ENCODE assay signal across 9 mouse cellular contexts in genomic region chr16:91224481-91225232, GRCm38 (mm10). TPM values are rescaled to one million over a fixed set of nuclear protein-coding genes. Genes with fewer than 3 reads are reported as not detected.
DNase-seq lines count a peak whose midpoint lies in the region; ATAC-seq and TF ChIP-seq lines count a peak whose summit lies in the region.
"Had no signal": no experiment of that assay in that cellular context is flagged by ENCODE, and none has a peak within 500 bp of the region (broad histone marks: within the 10 kb centered on the region; RNA-seq: fewer than 3 reads in every experiment).

No protein-coding gene starts in this region.

- peak overlapping the region; percentile 51 for H3K4me3 ChIP-seq in forebrain, embryonic 10.5 days
- peak overlapping the region; percentile 34 for H3K4me3 ChIP-seq in limb, embryonic 15.5 days
- H3K4me3 ChIP-seq in stomach, embryonic 15.5 days (replicated peaks), result peak overlapping the region; percentile 27
- no peak overlapping the region for H3K4me3 ChIP-seq in thymus, adult 2 months (ENCODE audit: control insufficient read depth, insufficient read depth, low read length)

- H3K36me3 ChIP-seq in forebrain, embryonic 10.5 days (replicated peaks), result peaks cover 7% of the 10 kb centered on the region; the same call in 1 of the 2 replicates
- H3K36me3 ChIP-seq in limb, embryonic 15.5 days, result no peaks in the 10 kb centered on the region
- no peaks in the 10 kb centered on the region for H3K36me3 ChIP-seq in stomach, embryonic 15.5 days
- H3K36me3 ChIP-seq in thymus, adult 2 months (ENCODE audit: control insufficient read depth, insufficient read depth, low read length), result no peaks in the 10 kb centered on the region

- no peak for TF ChIP-seq CTCF in thymus, adult 2 months (IDR thresholded peaks at IDR 0.05; ENCODE audit: borderline replicate concordance, control insufficient read depth, extremely low read depth, insufficient read depth, low read length, poor library complexity)

- 1% methylated on average over 26 of the region's 26 CpGs for whole genome bisulfite sequencing in forebrain, embryonic 10.5 days
- WGBS in limb, embryonic 15.5 days, result 2% methylated on average over 26 of the region's 26 CpGs
- 1% methylated on average over 26 of the region's 26 CpGs for WGBS in stomach, embryonic 15.5 days
- WGBS in thymus, adult 2 months, result 6% methylated on average over 26 of the region's 26 CpGs

- no peaks in the 10 kb centered on the region for H3K9me3 ChIP-seq in forebrain, embryonic 10.5 days
- H3K9me3 ChIP-seq in limb, embryonic 15.5 days, result no peaks in the 10 kb centered on the region
- H3K9me3 ChIP-seq in stomach, embryonic 15.5 days, result no peaks in the 10 kb centered on the region; the same call in 1 of the 2 replicates

- DNase-seq in kidney, postnatal 4 days, result peak; percentile 16 to 39
- DNase-seq in kidney, postnatal 25 days, result no peak
- DNase-seq in brain, adult 2 months (ENCODE audit: low read depth, low spot score), result peak; percentile 59
- DNase-seq in forebrain, embryonic 10.5 days (ENCODE audit: extremely low spot score, low spot score), result peak; percentile 71
- DNase-seq in heart, adult 8-10 months (ENCODE audit: low spot score), result no peak
- DNase-seq in thymus, adult 2 months, result no peak

- no peak for TF ChIP-seq POLR2A in thymus, adult 2 months (IDR thresholded peaks at IDR 0.05; ENCODE audit: control insufficient read depth, extremely low read depth, insufficient read depth, low read length, poor library complexity)

- peaks cover 97% of the 10 kb centered on the region for H3K4me1 ChIP-seq in forebrain, embryonic 10.5 days
- H3K4me1 ChIP-seq in limb, embryonic 15.5 days, result peaks cover 54% of the 10 kb centered on the region
- peaks cover 27% of the 10 kb centered on the region for H3K4me1 ChIP-seq in stomach, embryonic 15.5 days
- H3K4me1 ChIP-seq in thymus, adult 2 months (replicated peaks; ENCODE audit: control insufficient read depth, insufficient read depth, low read length), result 0 out of 2 replicates have a peak, but pooled peaks cover 4% of the 10 kb centered on the region

- peak overlapping the region; percentile 54 for H3K4me2 ChIP-seq in limb, embryonic 15.5 days
- H3K4me2 ChIP-seq in stomach, embryonic 15.5 days, result peak overlapping the region; percentile 48

- peaks cover 100% of the 10 kb centered on the region for H3K27me3 ChIP-seq in forebrain, embryonic 10.5 days (ENCODE audit: poor library complexity, severe bottlenecking)
- peaks cover 100% of the 10 kb centered on the region for H3K27me3 ChIP-seq in limb, embryonic 15.5 days
- peaks cover 99% of the 10 kb centered on the region for H3K27me3 ChIP-seq in stomach, embryonic 15.5 days (replicated peaks)
- H3K27me3 ChIP-seq in thymus, adult 2 months (ENCODE audit: control insufficient read depth, insufficient read depth, low read length), result peaks cover 35% of the 10 kb centered on the region

- no peak for ATAC-seq in limb, embryonic 15.5 days (ENCODE audit: insufficient number of reproducible peaks, low FRiP score, low TSS enrichment, low read depth)
- ATAC-seq in stomach, embryonic 15.5 days (ENCODE audit: insufficient read depth, low FRiP score, low read depth), result no peak

- peak overlapping the region; percentile 77 for H3K27ac ChIP-seq in forebrain, embryonic 10.5 days
- no peak overlapping the region for H3K27ac ChIP-seq in limb, embryonic 15.5 days
- no peak overlapping the region for H3K27ac ChIP-seq in stomach, embryonic 15.5 days
- H3K27ac ChIP-seq in thymus, adult 2 months (ENCODE audit: control insufficient read depth, insufficient read depth, low read length), result no peak overlapping the region

- no peak overlapping the region for H3K9ac ChIP-seq in limb, embryonic 15.5 days
- no peak overlapping the region for H3K9ac ChIP-seq in stomach, embryonic 15.5 days

RNA-seq across cellular contexts. Expression of gene Olig2, which starts 0.6 kb away (rescaled TPM):
- polyA plus RNA-seq in forebrain, embryonic 10.5 days (2016; fragmentation: Nextera tagmentation; extraction: Ambion mirVana), result 10.5 and 11.2 TPM in 2 replicates
- polyA plus RNA-seq in limb, embryonic 15.5 days (2015; fragmentation: Nextera tagmentation; extraction: Ambion mirVana), result not detected in 2 replicates
- polyA plus RNA-seq in stomach, embryonic 15.5 days (2015; fragmentation: Nextera tagmentation; extraction: Ambion mirVana), result not detected in 2 replicates
- not detected for total RNA-seq in heart, adult 8-10 months (2022)
- 0.11 and 0.12 TPM in 2 replicates for polyA plus RNA-seq in thymus, adult 2 months (2012; rRNA removed)
- polyA plus RNA-seq: liver, embryonic 16.5 days had no signal

RNA-seq across cellular contexts. Expression of gene Olig1, which starts 44.9 kb away (rescaled TPM):
- 8.3 and 8.5 TPM in 2 replicates for polyA plus RNA-seq in forebrain, embryonic 10.5 days (2016; fragmentation: Nextera tagmentation; extraction: Ambion mirVana)
- polyA plus RNA-seq in limb, embryonic 15.5 days (2015; fragmentation: Nextera tagmentation; extraction: Ambion mirVana), result 0.10 and 0.22 TPM in 2 replicates
- 0.12 and 0.13 TPM in 2 replicates for polyA plus RNA-seq in stomach, embryonic 15.5 days (2015; fragmentation: Nextera tagmentation; extraction: Ambion mirVana)
- not detected for total RNA-seq in heart, adult 8-10 months (2022)
- 0.51 and 0.66 TPM in 2 replicates for polyA plus RNA-seq in thymus, adult 2 months (2012; rRNA removed)

Comparison
In these comparisons a context has a peak if more than half of its experiments do, and no peak if none do; other contexts are left out.
1. DNase-seq: peak in kidney, postnatal 4 days (2 of 2), brain, adult 2 months (single experiment) and forebrain, embryonic 10.5 days (single experiment); none in kidney, postnatal 25 days (0 of 2), heart, adult 8-10 months (single experiment) and thymus, adult 2 months (single experiment).
2. RNA of gene Olig2, which starts 0.6 kb away (polyA plus RNA-seq): 10.5 to 11.2 TPM in forebrain, embryonic 10.5 days; 0.11 to 0.12 TPM in thymus, adult 2 months, not detected in limb, embryonic 15.5 days and not detected in stomach, embryonic 15.5 days; every median in the first group is over 10 times any median in the second.